Mouse (Mus musculus) kidney, postnatal 14 days (tissue): ENCODE measurements around the gene Ptf1a.

Experiments used
- DNase-seq: peaks from one replicate; pipeline ENCODE4 v3.0.0; 2022; ENCODE audit warnings: mixed read lengths

The Ptf1a gene

GRCm38 (mm10) chr2:19455228-19455627 lies 9.8 kb downstream of the Ptf1a start:
- no peak for DNase-seq

GRCm38 (mm10) chr2:19455857-19456482 lies 10.5 kb downstream of the Ptf1a start:
- DNase-seq: no peak

GRCm38 (mm10) chr2:19458785-19459184 lies 13.3 kb downstream of the Ptf1a start:
- DNase-seq: no peak

- DNase-seq: no peak
These were observed 16.5 kb downstream of the Ptf1a start for GRCm38 (mm10) chr2:19461940-19462339.

- DNase-seq: no peak
These were observed 44.8 kb downstream of the Ptf1a start for GRCm38 (mm10) chr2:19490262-19490661.
